Mouse (Mus musculus) forebrain, embryonic 10.5 days (tissue): ENCODE measurements around the gene Gm14403. TPM values are rescaled to one million over a fixed set of nuclear protein-coding genes. Genes with fewer than 3 reads are reported as not detected.
"Not testable (repeated sequence)": the region's sequence is repeated elsewhere in the genome, so short reads cannot be mapped to it uniquely, and the experiment has no call there.

Experiments used
- DNase-seq: peaks from one replicate; pipeline ENCODE4 v3.0.0-alpha.2; 2017; ENCODE audit warnings: low spot score; ENCODE audit errors: extremely low spot score
- H3K27ac ChIP-seq: fragments of 300-500 bp; sonication (generic); 2 replicates; pipeline ENCODE4 v1.5.1; 2016; ENCODE audit warnings: mild to moderate bottlenecking
- H3K27me3 ChIP-seq: fragments of 300-500 bp; sonication (generic); 2 replicates; pipeline ENCODE4 v1.6.1; 2016; ENCODE audit warnings: mild to moderate bottlenecking; ENCODE audit not compliant: poor library complexity, severe bottlenecking
- H3K36me3 ChIP-seq: fragments of 300-500 bp; sonication (generic); replicated peaks from 2 replicates; pipeline ENCODE4 v1.6.1; 2016; ENCODE audit warnings: mild to moderate bottlenecking, moderate library complexity
- H3K4me1 ChIP-seq: fragments of 300-500 bp; sonication (generic); 2 replicates; pipeline ENCODE4 v1.6.1; 2016
- H3K4me3 ChIP-seq: fragments of 300-500 bp; sonication (generic); 2 replicates; pipeline ENCODE4 v1.5.1; 2016; ENCODE audit warnings: mild to moderate bottlenecking, moderate library complexity
- H3K9me3 ChIP-seq: fragments of 300-500 bp; sonication (generic); 2 replicates; pipeline ENCODE4 v1.6.1; 2016; ENCODE audit warnings: mild to moderate bottlenecking, moderate library complexity
- WGBS: fragments of 180-500 bp; shearing (Covaris S2); methylation state at CpG from one replicate; pipeline ENCODE4 v1.1.7; 2016; 5-methylcytosine and 5-hydroxymethylcytosine counted together
- polyA plus RNA-seq: library from polyadenylated mRNA; unstranded; fragments of >200 nt; fragmentation: Nextera tagmentation; extraction: Ambion mirVana; gene quantifications from 2 replicates; pipeline ENCODE4 v1.2.1, GENCODE M21; 2016

The Gm14403 gene
- polyA plus RNA-seq, 1 experiment from 2014 or later = 5.5 TPM

GRCm38 (mm10) chr2:177518960-177519359 is 20.9 kb downstream of the Gm14403 start:
- H3K36me3 ChIP-seq, H3K27ac ChIP-seq, H3K4me3 ChIP-seq, H3K27me3 ChIP-seq, DNase-seq, H3K4me1 ChIP-seq: not testable (repeated sequence)
- H3K9me3 ChIP-seq = peaks cover 44% of the 10 kb centered on the region
- 75% methylated on average over 1 of the region's 1 CpGs for WGBS

- WGBS = 82% methylated on average over 8 of the region's 8 CpGs
- DNase-seq = no peak
Observed at GRCm38 (mm10) chr2:177520035-177520434, 22.0 kb downstream of the Gm14403 start.

GRCm38 (mm10) chr2:177523061-177523460 is 25.0 kb downstream of the Gm14403 start:
- Histone ChIP-seq H3K27me3 (no peaks in the 10 kb centered on the region), H3K4me3 (no peak overlapping the region), H3K9me3 (peaks cover 30% of the 10 kb centered on the region), H3K36me3 (no peaks in the 10 kb centered on the region), H3K4me1 (no peaks in the 10 kb centered on the region), H3K27ac (no peak overlapping the region)
- no peak for DNase-seq
- 94% methylated on average over 20 of the region's 20 CpGs for WGBS

More at GRCm38 (mm10) chr2:177520035-177520434, 22.0 kb downstream of the Gm14403 start:
- Histone ChIP-seq H3K4me3 (no peak overlapping the region), H3K9me3 (peaks cover 40% of the 10 kb centered on the region), H3K27ac (no peak overlapping the region), H3K36me3 (no peaks in the 10 kb centered on the region), H3K4me1 (no peaks in the 10 kb centered on the region), H3K27me3 (no peaks in the 10 kb centered on the region)

- H3K4me3 ChIP-seq, H3K36me3 ChIP-seq, DNase-seq, H3K27me3 ChIP-seq, H3K27ac ChIP-seq, H3K4me1 ChIP-seq: not testable (repeated sequence)
- WGBS = 91% methylated on average over 6 of the region's 6 CpGs
- peaks cover 26% of the 10 kb centered on the region for H3K9me3 ChIP-seq
Observed at GRCm38 (mm10) chr2:177523674-177524073, 25.7 kb downstream of the Gm14403 start.

GRCm38 (mm10) chr2:177524171-177524570 is 26.2 kb downstream of the Gm14403 start:
- H3K4me1 ChIP-seq, H3K4me3 ChIP-seq, H3K27ac ChIP-seq, DNase-seq, H3K27me3 ChIP-seq, H3K36me3 ChIP-seq: not testable (repeated sequence)
- H3K9me3 ChIP-seq = peaks cover 26% of the 10 kb centered on the region
- 95% methylated on average over 16 of the region's 16 CpGs for WGBS

GRCm38 (mm10) chr2:177535876-177536275 is 37.9 kb downstream of the Gm14403 start:
- H3K27ac ChIP-seq = no peak overlapping the region
- H3K9me3 ChIP-seq = peaks cover 17% of the 10 kb centered on the region
- H3K4me1 ChIP-seq = no peaks in the 10 kb centered on the region
- no peak for DNase-seq
- H3K4me3 ChIP-seq = no peak overlapping the region
- no peaks in the 10 kb centered on the region for H3K36me3 ChIP-seq
- H3K27me3 ChIP-seq = no peaks in the 10 kb centered on the region
- 83% methylated on average over 9 of the region's 9 CpGs for WGBS

GRCm38 (mm10) chr2:177537141-177537540 is 39.1 kb downstream of the Gm14403 start:
- H3K4me1 ChIP-seq, H3K4me3 ChIP-seq, H3K27ac ChIP-seq, H3K27me3 ChIP-seq, H3K36me3 ChIP-seq, DNase-seq: not testable (repeated sequence)
- WGBS = 87% methylated on average over 2 of the region's 2 CpGs
- H3K9me3 ChIP-seq = peaks cover 17% of the 10 kb centered on the region

- not testable (repeated sequence) for DNase-seq, H3K27ac ChIP-seq, H3K4me3 ChIP-seq, H3K4me1 ChIP-seq, H3K27me3 ChIP-seq, H3K36me3 ChIP-seq
- WGBS = 86% methylated on average over 5 of the region's 5 CpGs
- peaks cover 17% of the 10 kb centered on the region for H3K9me3 ChIP-seq
Observed at GRCm38 (mm10) chr2:177537717-177538116, 39.7 kb downstream of the Gm14403 start.

- not testable (repeated sequence) for H3K4me1 ChIP-seq, H3K27me3 ChIP-seq, H3K9me3 ChIP-seq, H3K36me3 ChIP-seq, H3K4me3 ChIP-seq, DNase-seq, H3K27ac ChIP-seq
- 78% methylated on average over 1 of the region's 1 CpGs for WGBS
Observed at GRCm38 (mm10) chr2:177555261-177555660, 57.2 kb downstream of the Gm14403 start.

Other genes with a start within 250 kb of the Gm14403 start
- gene Gm14409, start 231.2 kb upstream of the Gm14403 start, polyA plus RNA-seq = not detected in 2 replicates
- gene Gm14412, start 173.9 kb upstream of the Gm14403 start, polyA plus RNA-seq = 0.24 and 0.32 TPM in 2 replicates
- gene Gm14418, start 99.9 kb upstream of the Gm14403 start, polyA plus RNA-seq = 11.9 TPM in 2 replicates
- gene Zfp970, start 33.5 kb upstream of the Gm14403 start, polyA plus RNA-seq = 13.0 and 15.0 TPM in 2 replicates
- gene Gm14406, start 80.0 kb downstream of the Gm14403 start, polyA plus RNA-seq = not detected in 2 replicates